Mouse (Mus musculus): ENCODE results near the gene Rtn4rl1. TPM values are rescaled to one million over a fixed set of nuclear protein-coding genes. Genes with fewer than 3 reads are reported as not detected.
"Not testable (repeated sequence)": the region's sequence is repeated elsewhere in the genome, so short reads cannot be mapped to it uniquely, and the experiment has no call there.

Rtn4rl1 gene
- total RNA-seq, 2 experiments from 2014 or later: 37.3 to 53.0 TPM

DNA sequence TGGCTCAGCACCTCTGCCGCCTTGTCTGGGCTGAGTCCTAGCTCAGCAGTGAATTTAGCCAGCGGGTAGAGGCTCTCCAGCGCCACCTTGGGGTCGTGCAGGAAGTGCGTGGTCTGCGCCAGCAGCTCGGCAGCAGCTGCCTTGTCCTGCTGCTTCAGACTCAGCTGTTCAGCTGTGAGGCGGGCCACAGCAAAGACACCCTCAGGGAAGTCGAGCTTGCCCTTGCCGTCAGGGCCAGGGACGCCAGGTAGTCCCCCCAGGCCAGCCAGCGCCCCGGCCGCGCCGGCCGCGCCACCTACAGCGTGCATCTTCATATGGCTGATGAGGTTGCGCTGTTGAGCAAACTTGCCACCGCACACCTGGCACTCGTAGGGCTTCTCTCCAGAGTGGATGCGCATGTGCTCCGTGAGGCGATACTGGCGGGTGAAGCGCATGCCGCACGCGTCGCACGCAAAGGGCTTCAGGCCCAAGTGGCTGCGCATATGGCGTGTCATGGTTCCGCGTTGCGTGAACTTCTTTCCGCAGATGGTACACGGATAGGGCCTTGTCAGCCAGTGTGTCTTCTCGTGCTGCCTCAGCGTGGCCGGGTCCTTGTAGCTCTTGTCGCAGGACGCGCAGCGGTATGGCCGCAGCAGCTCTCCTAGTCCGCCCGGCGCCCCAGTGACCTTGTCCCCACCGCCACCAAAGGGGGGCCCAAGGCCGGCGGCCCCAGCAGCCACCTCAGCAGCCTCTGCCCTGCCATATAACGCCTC is 28.0 kb upstream of the Rtn4rl1 start:
- DNase-seq: peak; percentile 89 to 91

- no peak for DNase-seq
These were observed 27.3 kb upstream of the Rtn4rl1 start for GRCm38 (mm10) chr11:75166193-75166842.

DNA sequence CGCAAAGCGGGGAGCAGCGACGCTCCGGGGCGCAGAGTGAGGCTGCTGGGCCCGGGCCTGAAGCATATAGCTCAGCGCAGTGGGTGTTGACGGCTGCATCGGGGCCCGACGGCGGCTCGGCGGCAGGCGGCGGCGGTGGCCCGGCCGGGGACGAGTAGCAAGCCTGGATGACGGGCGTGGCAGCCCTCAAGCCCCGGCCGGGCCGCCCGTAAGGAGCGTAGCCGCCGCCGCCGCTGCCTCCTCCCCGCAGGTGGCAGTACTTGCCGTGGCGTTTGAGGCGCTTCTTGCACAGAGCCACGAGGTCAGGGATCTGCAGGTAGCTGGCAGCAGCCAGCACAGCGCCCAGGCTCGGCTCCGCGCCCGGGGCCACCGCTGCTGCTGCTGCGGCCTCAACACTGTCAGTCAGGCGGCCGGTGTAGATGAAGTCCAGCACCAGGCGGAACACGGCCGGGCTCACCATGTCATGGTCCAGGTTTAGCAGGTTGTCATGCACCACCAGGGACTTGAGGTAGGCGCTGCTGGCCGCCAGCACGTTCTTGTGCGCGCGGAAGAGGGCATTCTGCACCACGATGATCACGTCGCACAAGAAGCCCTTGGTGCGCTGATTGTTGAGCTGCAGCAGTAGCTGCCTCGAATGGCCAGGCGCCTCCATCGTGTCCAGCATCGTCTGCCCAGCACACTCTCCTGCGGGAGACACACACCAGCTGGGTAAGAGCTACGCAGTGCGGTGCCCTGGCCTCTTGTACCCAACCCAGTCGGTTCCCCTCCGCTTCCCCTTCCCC is 26.5 kb upstream of the Rtn4rl1 start:
- DNase-seq: peak in 1 of 2 experiments; percentile 58

DNA sequence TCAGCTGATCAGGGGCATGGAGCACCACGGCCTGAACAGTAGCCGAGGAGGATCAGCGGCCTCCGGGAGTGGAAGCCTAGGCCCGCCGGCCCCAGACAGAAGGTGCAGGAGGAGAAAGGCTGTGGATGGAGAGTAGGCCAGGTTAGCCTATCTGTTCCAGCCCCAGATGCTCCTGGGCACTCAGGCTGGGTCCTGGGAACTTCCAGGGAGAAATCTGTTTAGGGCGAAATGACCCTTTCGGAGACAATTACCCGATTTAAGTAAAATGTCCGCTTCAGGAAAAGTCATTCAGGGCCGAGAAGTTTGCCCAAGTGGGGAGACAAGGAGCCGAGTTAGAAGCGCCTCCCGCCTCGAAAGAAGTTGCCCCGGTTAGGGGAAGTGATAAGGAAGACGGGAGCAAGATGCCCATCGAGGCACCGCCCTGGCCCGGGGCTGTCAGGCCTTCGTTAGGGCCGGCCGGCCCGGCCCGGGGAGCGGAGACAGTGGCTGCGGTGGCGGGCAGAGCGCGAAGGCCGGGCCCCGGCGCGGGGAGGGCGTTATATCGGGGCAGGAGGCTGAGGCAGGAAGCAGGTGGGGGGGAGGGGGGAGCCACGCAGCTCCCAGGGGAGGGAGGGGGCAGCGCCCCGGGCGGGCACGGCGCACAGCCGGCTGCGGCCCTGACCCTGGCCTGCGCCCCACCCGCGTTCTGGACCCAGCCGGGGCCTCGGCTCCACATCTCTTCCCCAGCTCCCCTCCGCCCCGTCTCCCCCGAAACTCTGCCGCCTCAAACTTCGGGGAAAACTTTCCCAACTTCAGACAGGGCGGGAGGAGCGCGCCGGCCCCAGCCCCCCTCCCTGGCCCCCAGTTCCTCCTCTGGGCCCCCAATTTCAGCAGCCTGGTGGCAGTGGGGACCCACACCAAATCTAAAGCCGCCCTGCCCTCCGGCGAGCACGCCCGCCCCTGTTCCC is 25.7 kb upstream of the Rtn4rl1 start:
- peak in 1 of 2 experiments; percentile 62 for DNase-seq

- DNase-seq: peak; percentile 87 to 93
These were observed 24.8 kb upstream of the Rtn4rl1 start for GRCm38 (mm10) chr11:75168590-75169361.

DNA sequence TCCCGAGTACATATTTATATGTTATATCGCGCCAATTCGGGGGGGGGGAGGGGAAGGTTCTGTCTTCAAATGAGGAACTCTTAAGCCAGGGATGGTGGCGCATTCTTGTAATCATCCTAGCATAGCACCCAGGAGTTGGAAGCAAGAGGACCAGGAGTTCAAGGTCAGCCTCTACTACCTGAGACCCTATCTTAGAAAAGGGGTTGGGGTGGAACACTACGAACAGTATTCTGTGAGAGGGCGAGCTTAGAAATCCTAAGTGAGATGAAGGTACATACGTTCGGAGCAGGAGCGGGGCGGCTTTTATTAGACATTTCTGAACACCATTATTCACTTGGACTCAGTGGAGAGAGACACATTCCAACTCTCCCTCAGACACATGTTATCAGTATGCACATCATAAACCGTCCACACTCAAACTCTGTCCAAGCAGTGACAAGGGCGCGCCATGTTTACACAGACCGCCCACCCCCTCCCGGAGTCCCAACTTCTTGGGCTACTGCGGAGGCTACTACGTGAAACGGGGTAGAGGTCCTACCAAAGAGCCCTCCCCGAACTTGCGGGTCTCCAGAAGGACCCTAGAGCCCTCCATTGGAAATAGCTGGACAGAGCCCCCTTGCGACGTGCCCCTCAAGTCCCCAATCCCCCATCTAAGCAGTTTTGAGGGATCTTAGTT is 24.0 kb upstream of the Rtn4rl1 start, which contains the start of gene Hic1:
Gene Hic1, minus strand, starts transcription at position 115 of the 676 bp plus-strand sequence.
- DNase-seq: peak in 1 of 2 experiments; percentile 37

DNA sequence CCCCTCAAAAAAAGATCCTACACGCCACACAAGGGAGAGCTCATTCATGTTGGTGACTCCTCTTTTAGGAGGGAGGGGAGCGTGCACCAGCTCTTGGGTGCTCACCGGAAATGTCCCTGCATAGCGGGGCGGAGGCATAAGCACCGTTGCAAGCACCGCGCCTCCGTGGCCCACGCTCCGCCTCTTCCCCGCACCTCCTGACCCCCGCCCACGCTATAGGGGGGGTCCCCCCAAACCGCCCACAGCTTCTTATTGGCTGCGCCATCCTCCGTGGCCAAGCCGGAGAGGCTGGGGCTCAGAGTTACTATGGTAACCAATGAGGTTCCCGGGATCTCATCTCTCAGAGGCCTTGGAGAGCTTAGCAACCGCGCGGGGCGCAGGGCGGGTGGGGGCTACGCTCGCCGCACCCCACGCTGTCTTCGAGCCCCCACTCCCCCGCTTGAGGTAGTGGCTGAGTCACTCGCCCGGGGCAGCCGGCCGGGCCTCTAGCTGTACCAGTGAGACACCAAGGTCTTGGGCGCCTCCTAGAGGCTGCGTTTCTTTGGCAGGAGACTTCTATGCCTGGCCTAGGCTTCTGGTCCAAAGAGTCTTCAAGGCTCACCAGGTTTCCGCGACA is 23.3 kb upstream of the Rtn4rl1 start:
- DNase-seq: peak; percentile 94 to 96

DNA sequence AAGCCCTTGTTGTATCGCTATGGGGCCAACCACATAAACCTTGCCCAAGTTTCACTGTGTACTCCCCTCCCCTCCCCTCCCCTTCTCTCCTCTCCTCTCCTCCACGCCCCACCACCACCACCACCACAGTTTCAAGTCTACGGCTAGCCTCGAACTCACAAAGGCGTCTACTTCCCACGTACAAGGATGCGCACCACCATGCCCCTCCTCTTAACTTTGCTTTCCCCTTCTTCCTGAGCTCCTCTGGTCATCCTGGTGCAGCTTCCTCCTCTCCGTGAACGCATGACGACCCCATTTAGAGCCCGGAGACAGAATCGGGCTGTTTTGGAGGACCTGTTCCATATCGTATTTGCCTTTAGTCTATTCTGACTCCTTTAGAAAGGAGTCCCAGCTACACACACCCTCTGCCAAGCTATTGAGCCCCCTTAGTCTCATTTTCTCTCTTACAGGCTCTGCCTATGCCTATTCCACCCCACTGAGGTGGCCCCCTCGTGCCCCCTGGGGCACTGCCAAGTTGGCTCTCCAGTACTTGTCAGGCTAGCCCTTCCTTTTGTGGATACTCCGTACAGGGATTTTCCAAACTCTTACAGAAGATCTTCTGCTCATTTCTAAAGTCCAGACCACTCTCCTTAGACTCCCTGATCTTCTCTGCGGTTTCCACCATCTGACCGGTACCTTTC is 22.3 kb upstream of the Rtn4rl1 start:
- no peak for DNase-seq

GRCm38 (mm10) chr11:75172151-75173094 is 21.2 kb upstream of the Rtn4rl1 start:
- peak; percentile 37 to 55 for DNase-seq

- peak; percentile 89 to 91 for DNase-seq
These were observed 20.3 kb upstream of the Rtn4rl1 start for GRCm38 (mm10) chr11:75173095-75173798.

- DNase-seq: no peak
These were observed 19.8 kb upstream of the Rtn4rl1 start for GRCm38 (mm10) chr11:75173799-75174165.

DNA sequence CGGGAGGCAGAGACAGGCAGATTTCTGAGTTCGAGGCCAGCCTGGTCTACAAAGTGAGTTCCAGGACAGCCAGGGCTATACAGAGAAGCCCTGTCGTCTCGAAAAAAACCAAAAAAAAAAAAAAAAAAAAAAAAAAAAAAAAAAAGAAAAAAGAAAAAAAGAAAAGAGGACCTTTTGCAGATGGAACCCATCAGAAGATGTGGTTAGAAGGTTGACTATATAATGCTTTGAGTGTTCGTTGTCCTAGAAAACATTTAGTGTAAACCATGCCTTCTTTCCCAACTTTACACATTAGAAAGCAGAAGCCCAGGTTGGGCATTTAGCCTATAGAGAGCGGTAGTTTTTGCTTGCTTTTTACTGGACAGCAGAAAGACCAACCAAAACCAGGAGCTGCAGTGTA is 19.0 kb upstream of the Rtn4rl1 start:
- DNase-seq: not testable (repeated sequence)

- no peak for DNase-seq
These were observed 15.6 kb upstream of the Rtn4rl1 start for GRCm38 (mm10) chr11:75178011-75178410.

DNA sequence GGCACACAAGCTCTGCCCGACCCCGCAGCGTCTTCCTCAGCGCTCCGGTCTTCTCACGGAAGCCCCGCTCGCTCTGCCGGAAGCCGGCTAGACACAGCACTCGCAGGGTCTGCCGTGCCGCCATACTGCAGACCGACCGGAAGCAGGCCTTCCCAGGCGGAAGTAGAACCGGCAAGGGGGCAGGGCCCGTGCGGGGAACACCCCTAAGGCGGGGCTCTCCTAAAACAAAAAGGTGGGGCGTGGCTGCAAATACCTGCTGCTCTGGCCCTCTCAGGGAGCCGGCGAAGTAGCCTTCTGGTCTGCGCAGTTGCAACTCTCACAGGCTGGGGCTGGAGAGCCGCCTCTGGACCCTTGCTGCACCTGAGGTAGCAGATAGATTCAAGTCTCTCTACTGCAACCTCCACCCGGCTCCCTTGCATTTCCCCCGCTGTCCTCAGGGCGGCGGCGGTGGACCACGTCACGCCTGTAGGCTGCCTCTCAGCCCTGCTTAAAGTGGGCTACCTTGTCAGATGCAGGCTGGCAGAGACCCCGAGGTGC is 14.8 kb upstream of the Rtn4rl1 start, which contains the start of gene Ovca2:
Gene Ovca2, minus strand, starts transcription at position 164 of the 537 bp plus-strand sequence.
- peak; percentile 93 to 94 for DNase-seq

DNA sequence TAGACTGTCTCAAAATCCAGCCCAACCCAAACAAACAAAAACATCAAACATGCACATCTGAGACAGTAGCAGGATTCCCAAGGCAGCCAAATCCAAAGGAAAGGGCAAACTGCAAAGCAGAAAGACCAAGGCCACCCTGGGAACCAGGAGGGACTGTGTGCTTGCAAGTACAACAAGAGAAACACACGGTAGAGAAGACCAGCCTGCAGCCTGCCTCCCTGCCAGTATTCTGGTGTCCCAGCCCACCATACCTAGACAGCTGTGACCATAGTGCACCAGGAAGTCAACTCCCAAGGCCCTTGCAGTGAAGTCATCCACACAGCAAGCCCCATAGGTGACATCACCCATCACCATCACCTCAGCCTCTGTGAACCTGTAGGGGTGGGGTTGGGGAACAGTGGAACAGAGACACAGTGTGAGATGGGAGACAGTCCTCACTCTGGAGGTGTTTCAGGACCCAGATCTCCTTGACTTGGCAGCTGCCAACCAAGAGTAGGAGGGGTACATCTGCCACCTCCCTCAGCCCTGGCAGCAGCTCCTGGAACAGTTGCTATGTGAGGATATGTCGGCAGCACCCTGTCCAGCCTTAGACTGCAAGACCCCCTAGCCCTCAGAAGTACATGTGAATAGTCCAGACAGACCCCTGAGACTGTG is 9.5 kb upstream of the Rtn4rl1 start:
- no peak for DNase-seq

GRCm38 (mm10) chr11:75184573-75184972 is 9.0 kb upstream of the Rtn4rl1 start:
- DNase-seq: no peak
